In the genomic region with DNA sequence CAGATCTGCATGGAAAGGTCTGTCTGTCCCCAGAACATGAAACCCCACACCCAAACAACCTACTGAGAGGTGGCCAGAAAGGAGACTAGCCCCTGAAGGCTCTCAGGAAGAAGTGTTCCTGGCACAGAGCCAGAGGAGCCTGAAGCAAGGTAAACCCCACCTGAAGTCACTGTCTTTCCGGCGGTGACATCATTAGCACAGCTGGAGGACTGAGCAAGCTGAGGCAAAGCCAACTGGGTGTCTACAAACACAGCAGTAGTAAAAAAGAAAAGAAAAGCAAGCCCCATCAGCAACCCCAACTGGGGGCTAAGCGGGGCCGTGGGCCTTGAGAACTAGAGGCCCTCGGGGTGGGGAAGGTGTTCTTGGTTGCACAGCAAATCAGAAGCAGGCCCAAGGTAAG, we compare ENCODE assay signal across 12 mouse cellular contexts. TPM values are rescaled to one million over a fixed set of nuclear protein-coding genes. Genes with fewer than 3 reads are reported as not detected.
"Had no signal": no experiment of that assay in that cellular context is flagged by ENCODE, and none has a peak within 500 bp of the region (broad histone marks: within the 10 kb centered on the region; RNA-seq: fewer than 3 reads in every experiment).

No protein-coding gene starts in this region.

- H3K4me1 ChIP-seq: liver, embryonic 13.5 days; midbrain, embryonic 15.5 days; neural tube, embryonic 12.5 days had no signal

- H3K27ac ChIP-seq: liver, embryonic 13.5 days; lung, embryonic 15.5 days; macrophage; midbrain, embryonic 15.5 days; neural tube, embryonic 12.5 days had no signal

- H3K27me3 ChIP-seq: lung, embryonic 15.5 days; midbrain, embryonic 15.5 days had no signal

- ATAC-seq: liver, postnatal 0 days; midbrain, embryonic 15.5 days had no signal

- H3K9ac ChIP-seq: liver, embryonic 13.5 days; liver, postnatal 0 days; lung, embryonic 15.5 days; midbrain, embryonic 15.5 days; neural tube, embryonic 12.5 days had no signal

- H3K36me3 ChIP-seq: liver, embryonic 13.5 days; lung, embryonic 15.5 days; midbrain, embryonic 15.5 days; neural tube, embryonic 12.5 days had no signal

- H3K4me2 ChIP-seq: liver, embryonic 13.5 days; lung, embryonic 15.5 days; midbrain, embryonic 11.5 days; midbrain, embryonic 15.5 days; neural tube, embryonic 12.5 days had no signal

- H3K4me3 ChIP-seq: liver, embryonic 13.5 days; lung, embryonic 15.5 days; megakaryocyte, embryonic 14.5 days; midbrain, embryonic 15.5 days; neural tube, embryonic 12.5 days had no signal

- DNase-seq: layer of hippocampus, postnatal 36 days; liver, embryonic 13.5 days; spleen, adult 18-20 months had no signal

- H3K9me3 ChIP-seq: liver, embryonic 13.5 days; lung, embryonic 15.5 days; midbrain, embryonic 15.5 days; neural tube, embryonic 12.5 days had no signal

RNA-seq across cellular contexts. Expression of a gene that starts 26.2 kb away (rescaled TPM):
- total RNA-seq: monocyte, adult 5-6 weeks; neutrophil, adult 5-6 weeks had no signal
